Mouse (Mus musculus) lung, postnatal 0 days (tissue): Measurements from ENCODE around the gene Soat1.

Source experiments
- CTCF ChIP-seq: IDR thresholded peaks from 2 replicates; pipeline ENCODE4 v1.5.1; 2016; ENCODE audit warnings: antibody characterized with exemption, mild to moderate bottlenecking
- EP300 ChIP-seq: IDR thresholded peaks from 2 replicates; pipeline ENCODE4 v1.6.1; 2016; ENCODE audit warnings: antibody characterized with exemption, mild to moderate bottlenecking, control low read depth

- TF ChIP-seq CTCF (no peak), EP300 (no peak)
Measured at GRCm38 (mm10) chr1:156463981-156464853, 9.9 kb downstream of the Soat1 start.
